Mouse (Mus musculus) neural tube, embryonic 13.5 days (tissue): ENCODE results near the gene Tnf. TPM values are rescaled to one million over a fixed set of nuclear protein-coding genes. Genes with fewer than 3 reads are reported as not detected.
"Not testable (repeated sequence)": the region's sequence is repeated elsewhere in the genome, so short reads cannot be mapped to it uniquely, and the experiment has no call there.

Source experiments
- ATAC-seq: fragments of 200-750 bp; cut with Nextera tagmentation; 2 replicates; pipeline ENCODE4 v1.8.0; 2017; ENCODE audit warnings: low read depth, mild to moderate bottlenecking, moderate TSS enrichment, moderate library complexity
- H3K27ac ChIP-seq: fragments of 300-500 bp; sonication (generic); replicated peaks from 2 replicates; pipeline ENCODE4 v1.5.1; 2015; ENCODE audit warnings: moderate library complexity, mild to moderate bottlenecking, inconsistent platforms
- H3K27me3 ChIP-seq: fragments of 300-500 bp; sonication (generic); 2 replicates; pipeline ENCODE4 v1.6.1; 2015; ENCODE audit warnings: mild to moderate bottlenecking, inconsistent platforms
- H3K36me3 ChIP-seq: fragments of 300-500 bp; sonication (generic); 2 replicates; pipeline ENCODE4 v1.6.1; 2015; ENCODE audit warnings: mild to moderate bottlenecking, inconsistent platforms
- H3K4me1 ChIP-seq: fragments of 300-500 bp; sonication (generic); replicated peaks from 2 replicates; pipeline ENCODE4 v1.6.1; 2015; ENCODE audit warnings: inconsistent platforms
- H3K4me2 ChIP-seq: fragments of 300-500 bp; sonication (generic); 2 replicates; pipeline ENCODE4 v1.6.1; 2015; ENCODE audit warnings: inconsistent platforms, mild to moderate bottlenecking, moderate library complexity
- H3K4me3 ChIP-seq: fragments of 300-500 bp; sonication (generic); 2 replicates; pipeline ENCODE4 v1.5.1; 2015; ENCODE audit warnings: mild to moderate bottlenecking, inconsistent platforms
- H3K9ac ChIP-seq: fragments of 300-500 bp; sonication (generic); 2 replicates; pipeline ENCODE4 v1.6.1; 2015; ENCODE audit warnings: moderate library complexity, mild to moderate bottlenecking, inconsistent platforms
- H3K9me3 ChIP-seq: fragments of 300-500 bp; sonication (generic); 2 replicates; pipeline ENCODE4 v1.6.1; 2016; ENCODE audit warnings: inconsistent platforms
- WGBS: fragments of 180-500 bp; shearing (Covaris S2); methylation state at CpG from one replicate; pipeline ENCODE4 v1.1.7; 2015; 5-methylcytosine and 5-hydroxymethylcytosine counted together
- polyA plus RNA-seq: library from polyadenylated mRNA; unstranded; fragments of >200 nt; fragmentation: Nextera tagmentation; extraction: Ambion mirVana; gene quantifications from 2 replicates; pipeline ENCODE4 v1.2.1, GENCODE M21; 2015

The Tnf gene
- polyA plus RNA-seq, 1 experiment from 2014 or later, result 0.13 TPM

GRCm38 (mm10) chr17:35241305-35242014 lies 39.7 kb upstream of the Tnf start, which contains the start of gene Ddx39b:
Gene Ddx39b, plus strand, starts transcription at chr17:35241746.
- ATAC-seq, result peak; percentile 89
- WGBS, result under 1% methylated on average over 66 of the region's 69 CpGs
- peak within 1 kb of the TSS; percentile 99 for H3K4me3 ChIP-seq
- H3K27ac ChIP-seq, result peak within 1 kb of the TSS; percentile 100
- H3K9me3 ChIP-seq, result no peaks in the 10 kb centered on the region
- no peaks in the 10 kb centered on the region for H3K27me3 ChIP-seq
- peak within 1 kb of the TSS; percentile 93 for H3K4me2 ChIP-seq
- peaks cover 34% of the 10 kb centered on the region for H3K36me3 ChIP-seq
- H3K9ac ChIP-seq, result peak within 1 kb of the TSS; percentile 100
- peaks cover 58% of the 10 kb centered on the region for H3K4me1 ChIP-seq

- Histone ChIP-seq H3K9me3 (no peaks in the 10 kb centered on the region), H3K9ac (peak overlapping the region; percentile 100), H3K27ac (peak overlapping the region; percentile 100), H3K27me3 (no peaks in the 10 kb centered on the region), H3K4me3 (peak overlapping the region; percentile 99), H3K4me1 (peaks cover 50% of the 10 kb centered on the region), H3K36me3 (peaks cover 26% of the 10 kb centered on the region), H3K4me2 (peak overlapping the region; percentile 93)
- WGBS, result 33% methylated on average over 12 of the region's 12 CpGs
- peak; percentile 0; the same call in 1 of the 2 replicates for ATAC-seq
Observed at GRCm38 (mm10) chr17:35240384-35241304, 38.8 kb upstream of the Tnf start.

GRCm38 (mm10) chr17:35239700-35240099 lies 37.9 kb upstream of the Tnf start:
- 87% methylated on average over 5 of the region's 5 CpGs for WGBS
- H3K27ac ChIP-seq, result peak overlapping the region; percentile 100; the same call in 1 of the 2 replicates
- no peak for ATAC-seq

GRCm38 (mm10) chr17:35237504-35237903 lies 35.7 kb upstream of the Tnf start:
- Histone ChIP-seq H3K9me3 (no peaks in the 10 kb centered on the region), H3K27ac (no peak overlapping the region), H3K4me1 (peaks cover 47% of the 10 kb centered on the region), H3K27me3 (no peaks in the 10 kb centered on the region), H3K9ac (peak overlapping the region; percentile 77), H3K36me3 (0 out of 2 replicates have a peak, but pooled peaks cover 3% of the 10 kb centered on the region), H3K4me2 (peak overlapping the region; percentile 97), H3K4me3 (peak overlapping the region; percentile 53; the same call in 1 of the 2 replicates)
- no peak for ATAC-seq
- WGBS, result 85% methylated on average over 12 of the region's 12 CpGs

More at GRCm38 (mm10) chr17:35239700-35240099, 37.9 kb upstream of the Tnf start:
- Histone ChIP-seq H3K27me3 (no peaks in the 10 kb centered on the region), H3K4me3 (no peak overlapping the region), H3K4me1 (peaks cover 46% of the 10 kb centered on the region), H3K36me3 (peaks cover 16% of the 10 kb centered on the region), H3K9ac (no peak overlapping the region), H3K4me2 (no peak overlapping the region), H3K9me3 (no peaks in the 10 kb centered on the region)

GRCm38 (mm10) chr17:35236996-35237395 lies 35.2 kb upstream of the Tnf start:
- Histone ChIP-seq H3K4me1 (peaks cover 52% of the 10 kb centered on the region), H3K36me3 (0 out of 2 replicates have a peak, but pooled peaks cover 3% of the 10 kb centered on the region), H3K9ac (peak overlapping the region; percentile 77), H3K9me3 (no peaks in the 10 kb centered on the region), H3K4me2 (peak overlapping the region; percentile 97), H3K4me3 (peak overlapping the region; percentile 53), H3K27me3 (no peaks in the 10 kb centered on the region), H3K27ac (peak overlapping the region; percentile 95)
- 78% methylated on average over 9 of the region's 9 CpGs for WGBS
- ATAC-seq, result no peak

- Histone ChIP-seq H3K4me3 (peak overlapping the region; percentile 53), H3K9me3 (no peaks in the 10 kb centered on the region), H3K27ac (peak overlapping the region; percentile 95), H3K4me1 (peaks cover 55% of the 10 kb centered on the region), H3K4me2 (peak overlapping the region; percentile 97), H3K36me3 (peaks cover 3% of the 10 kb centered on the region; the same call in 1 of the 2 replicates), H3K27me3 (no peaks in the 10 kb centered on the region), H3K9ac (peak overlapping the region; percentile 77)
- peak; percentile 86 for ATAC-seq
- 1% methylated on average over 18 of the region's 18 CpGs for WGBS
Observed at GRCm38 (mm10) chr17:35236390-35236746, 34.6 kb upstream of the Tnf start.

- under 1% methylated on average over 35 of the region's 35 CpGs for WGBS
- peak within 1 kb of the TSS; percentile 77 for H3K9ac ChIP-seq
- peaks cover 9% of the 10 kb centered on the region for H3K36me3 ChIP-seq
- peak within 1 kb of the TSS; percentile 97 for H3K4me2 ChIP-seq
- H3K9me3 ChIP-seq, result no peaks in the 10 kb centered on the region
- H3K27me3 ChIP-seq, result no peaks in the 10 kb centered on the region
- peak; percentile 87 for ATAC-seq
- peak within 1 kb of the TSS; percentile 95 for H3K27ac ChIP-seq
- peaks cover 53% of the 10 kb centered on the region for H3K4me1 ChIP-seq
- peak within 1 kb of the TSS; percentile 53 for H3K4me3 ChIP-seq
Observed at GRCm38 (mm10) chr17:35235614-35236389, 34.0 kb upstream of the Tnf start, which contains the start of gene Nfkbil1. Gene Nfkbil1, minus strand, starts transcription at chr17:35235792.

- ATAC-seq, result no peak
- 7% methylated on average over 31 of the region's 31 CpGs for WGBS
- peak overlapping the region; percentile 53 for H3K4me3 ChIP-seq
- H3K27me3 ChIP-seq, result no peaks in the 10 kb centered on the region
- H3K9ac ChIP-seq, result peak overlapping the region; percentile 77
- H3K4me2 ChIP-seq, result peak overlapping the region; percentile 97
- peaks cover 44% of the 10 kb centered on the region for H3K4me1 ChIP-seq
- no peaks in the 10 kb centered on the region for H3K9me3 ChIP-seq
- peak overlapping the region; percentile 95 for H3K27ac ChIP-seq
- H3K36me3 ChIP-seq, result peaks cover 18% of the 10 kb centered on the region
Observed at GRCm38 (mm10) chr17:35234903-35235302, 33.1 kb upstream of the Tnf start.

- Histone ChIP-seq H3K36me3 (peaks cover 26% of the 10 kb centered on the region), H3K4me2 (peak overlapping the region; percentile 97), H3K9ac (peak overlapping the region; percentile 77; the same call in 1 of the 2 replicates), H3K4me1 (peaks cover 44% of the 10 kb centered on the region), H3K4me3 (0 out of 2 replicates have a peak overlapping the region, but pooled peaks have one; percentile 53)
- 90% methylated on average over 7 of the region's 7 CpGs for WGBS
- ATAC-seq, H3K27me3 ChIP-seq, H3K9me3 ChIP-seq, H3K27ac ChIP-seq: not testable (repeated sequence)
Observed at GRCm38 (mm10) chr17:35234090-35234489, 32.3 kb upstream of the Tnf start.

GRCm38 (mm10) chr17:35233114-35233980 lies 31.5 kb upstream of the Tnf start, which contains the start of gene Atp6v1g2:
Gene Atp6v1g2, plus strand, starts transcription at chr17:35233660.
- WGBS, result 80% methylated on average over 18 of the region's 18 CpGs
- peak within 1 kb of the TSS; percentile 95; the same call in 1 of the 2 replicates for H3K27ac ChIP-seq

More at GRCm38 (mm10) chr17:35233114-35233980, 31.5 kb upstream of the Tnf start, which contains the start of gene Atp6v1g2:
- ATAC-seq, result no peak
- no peaks in the 10 kb centered on the region for H3K9me3 ChIP-seq
- peaks cover 44% of the 10 kb centered on the region for H3K4me1 ChIP-seq
- H3K4me2 ChIP-seq, result peak within 1 kb of the TSS; percentile 97
- H3K36me3 ChIP-seq, result peaks cover 33% of the 10 kb centered on the region
- peak within 1 kb of the TSS; percentile 53 for H3K4me3 ChIP-seq
- H3K27me3 ChIP-seq, result no peaks in the 10 kb centered on the region
- peak within 1 kb of the TSS; percentile 77 for H3K9ac ChIP-seq
